19 mouse cellular contexts compared by ENCODE assay signal in genomic region chr1:169519337-169519736, GRCm38 (mm10). TPM values are rescaled to one million over a fixed set of nuclear protein-coding genes. Genes with fewer than 3 reads are reported as not detected.
A peak's percentile ranks its signal among the peaks of the same experiment; 100 is the strongest.
DNase-seq lines count a peak whose midpoint lies in the region; ATAC-seq and TF ChIP-seq lines count a peak whose summit lies in the region.
"Had no signal": no experiment of that assay in that cellular context is flagged by ENCODE, and none has a peak within 500 bp of the region (broad histone marks: within the 10 kb centered on the region; RNA-seq: fewer than 3 reads in every experiment).

No protein-coding gene starts in this region.

- no peaks in the 10 kb centered on the region for H3K9me3 ChIP-seq in CH12.LX (replicated peaks; ENCODE audit: low read length)
- H3K9me3 ChIP-seq: embryonic facial prominence, embryonic 13.5 days; hindbrain, embryonic 15.5 days; liver, embryonic 15.5 days; midbrain, embryonic 10.5 days; neural tube, embryonic 12.5 days had no signal

- peak overlapping the region; percentile 15; the same call in 1 of the 2 replicates for H3K27ac ChIP-seq in CH12.LX (ENCODE audit: insufficient read depth, low read depth)
- H3K27ac ChIP-seq: embryonic facial prominence, embryonic 13.5 days; heart, adult 2 months; hindbrain, embryonic 15.5 days; liver, embryonic 15.5 days; midbrain, embryonic 10.5 days; neural tube, embryonic 12.5 days had no signal

- in situ Hi-C loops in CH12.LX (cut with MboI; ENCODE audit: low pct_ligation_motif_present, low pct_unique_long_range_greater_than_20kb, low sequenced_read_pairs) = no loop called here

- H3K79me2 ChIP-seq in CH12.LX (replicated peaks; ENCODE audit: control insufficient read depth, extremely low read depth, insufficient read depth, poor library complexity, severe bottlenecking) = 0 out of 2 replicates have a peak, but pooled peaks cover 3% of the 10 kb centered on the region

- no peaks in the 10 kb centered on the region for H3K27me3 ChIP-seq in CH12.LX (replicated peaks)
- H3K27me3 ChIP-seq: embryonic facial prominence, embryonic 13.5 days; hindbrain, embryonic 15.5 days; liver, embryonic 15.5 days; neural tube, embryonic 12.5 days had no signal

- no peak overlapping the region for H3K4me2 ChIP-seq in CH12.LX (ENCODE audit: insufficient read depth, low read depth, poor library complexity, severe bottlenecking)
- H3K4me2 ChIP-seq: embryonic facial prominence, embryonic 13.5 days; hindbrain, embryonic 15.5 days; liver, embryonic 15.5 days; neural tube, embryonic 12.5 days had no signal

- H3K9ac ChIP-seq in CH12.LX (ENCODE audit: insufficient read depth, low read depth) = no peak overlapping the region
- H3K9ac ChIP-seq: embryonic facial prominence, embryonic 13.5 days; hindbrain, embryonic 15.5 days; liver, embryonic 15.5 days; neural tube, embryonic 12.5 days had no signal

- H3K36me3 ChIP-seq in CH12.LX (replicated peaks in 1 of 2; ENCODE audit: control insufficient read depth in 1 of 2, insufficient read depth in 1 of 2, low read length in 1 of 2) = peaks cover 43 to 79% of the 10 kb centered on the region in 2 experiments
- H3K36me3 ChIP-seq: hindbrain, embryonic 15.5 days had no signal

- TF ChIP-seq RAD21 in CH12.LX (IDR thresholded peaks at IDR 0.05; ENCODE audit: low read depth, low read length) = no peak

- no peak for TF ChIP-seq EP300 in CH12.LX (IDR thresholded peaks at IDR 0.05; ENCODE audit: low read length)

- peaks cover 3% of the 10 kb centered on the region in 2 experiments; a peak in 1 of 4 replicates for H3K4me1 ChIP-seq in CH12.LX (ENCODE audit: control insufficient read depth in 1 of 2, insufficient read depth in 2 of 2)
- H3K4me1 ChIP-seq: embryonic facial prominence, embryonic 13.5 days; hindbrain, embryonic 15.5 days; midbrain, embryonic 10.5 days; neural tube, embryonic 12.5 days had no signal

- no peak overlapping the region for H3K4me3 ChIP-seq in CH12.LX (replicated peaks in 1 of 3; ENCODE audit: low read depth in 2 of 3, low read length in 2 of 3, poor library complexity in 1 of 3)
- H3K4me3 ChIP-seq: embryonic facial prominence, embryonic 13.5 days; heart, adult 2 months; hindbrain, embryonic 15.5 days; liver, embryonic 15.5 days; midbrain, embryonic 10.5 days; neural tube, embryonic 12.5 days had no signal

- DNase-seq in layer of hippocampus, adult 18-20 months (ENCODE audit: low spot score in 2 of 2) = peak; percentile 53 to 62
- DNase-seq in layer of hippocampus, adult 9-10 months (ENCODE audit: low spot score) = no peak
- no peak for DNase-seq in CH12.LX (ENCODE audit: extremely low read depth)
- DNase-seq in brain, embryonic 14.5 days (ENCODE audit: low read depth) = peak; percentile 49
- peak; percentile 31 to 36 for DNase-seq in layer of hippocampus, postnatal 36 days
- no peak for DNase-seq in lung, postnatal 10 days
- no peak for DNase-seq in adrenal gland, postnatal 4 days (ENCODE audit: low spot score in 2 of 2)
- DNase-seq: adrenal gland, adult 2 months; cerebellum, adult 8-10 months; gastrocnemius, postnatal 10 days; heart, adult 2 months had no signal

- dilution Hi-C loops in CH12.LX (cut with MboI; ENCODE audit: extremely low pct_ligation_motif_present, extremely low pct_unique_long_range_greater_than_20kb, low sequenced_read_pairs) = no loop called here

- no peak for TF ChIP-seq POLR2A in CH12.LX (IDR thresholded peaks at IDR 0.05; ENCODE audit: low read depth, low read length)
- TF ChIP-seq POLR2A in brain, embryonic 14.5 days (IDR thresholded peaks at IDR 0.05; ENCODE audit: borderline replicate concordance, extremely low read depth, insufficient read depth, insufficient read length, poor library complexity, severe bottlenecking) = no peak

- ATAC-seq in megakaryocyte-erythroid progenitor cell, adult 5-6 weeks (replicated peaks; ENCODE audit: low FRiP score, low TSS enrichment, poor library complexity, severe bottlenecking) = no peak
- ATAC-seq: intestine, postnatal 0 days; lung, postnatal 0 days had no signal

- TF ChIP-seq CTCF in CH12.LX (conservative IDR thresholded peaks at IDR 0.05 in 1 of 2, IDR thresholded peaks at IDR 0.05 in 1 of 2; ENCODE audit: low read depth in 2 of 2, low read length in 2 of 2) = no peak
- no peak for TF ChIP-seq CTCF in brain, embryonic 14.5 days (IDR thresholded peaks at IDR 0.05; ENCODE audit: borderline replicate concordance, extremely low read depth, insufficient read depth, insufficient read length)

TF ChIP-seq in CH12.LX, 34 proteins besides CTCF, POLR2A, EP300 and RAD21:
- TF ChIP-seq SIN3A (IDR thresholded peaks at IDR 0.05; ENCODE audit: low read length) (no peak), SMC3 (IDR thresholded peaks at IDR 0.05; ENCODE audit: low read depth, low read length) (no peak), MAFK (IDR thresholded peaks at IDR 0.05; ENCODE audit: insufficient replicate concordance, low read length) (no peak), POLR2AphosphoS2 (IDR thresholded peaks at IDR 0.05; ENCODE audit: low read depth, low read length) (no peak)

RNA-seq across cellular contexts. Expression of gene Nuf2, which starts 11.9 kb away (rescaled TPM):
- total RNA-seq in layer of hippocampus, adult 18-20 months (2021) = 1 to 10 TPM; 3.9 to 4.3 TPM
- total RNA-seq in CH12.LX (2012; rRNA removed) (53.5 and 61.3 TPM in 2 replicates), CH12.LX (2014; rRNA removed) (119 and 138 TPM in 2 replicates)
- polyA plus RNA-seq in CH12.LX (2012; ENCODE audit: insufficient read length, low read depth) = 104 and 106 TPM in 2 replicates
- 11.9 and 16.9 TPM in 2 replicates for polyA plus RNA-seq in brain, embryonic 14.5 days (2012; rRNA removed)
- 1 to 10 TPM; 4.0 to 4.6 TPM for total RNA-seq in layer of hippocampus, postnatal 36 days (2021)
- total RNA-seq in megakaryocyte-erythroid progenitor cell, adult 5-6 weeks (2014; fragmentation: Nextera tagmentation) = 42.9 and 52.0 TPM in 2 replicates
- total RNA-seq in megakaryocyte-erythroid progenitor cell, adult 5-6 weeks (2017) = 111 and 119 TPM in 2 replicates
- total RNA-seq in adrenal gland, postnatal 4 days (2021) = 10 to 100 TPM; 21.8 to 22.6 TPM

Comparison
In these comparisons a context has a peak if more than half of its experiments do, and no peak if none do; other contexts are left out.
1. DNase-seq: peak in layer of hippocampus, adult 18-20 months (2 of 2), brain, embryonic 14.5 days (single experiment) and layer of hippocampus, postnatal 36 days (2 of 2); none in layer of hippocampus, adult 9-10 months (single experiment), CH12.LX (single experiment), lung, postnatal 10 days (single experiment) and adrenal gland, postnatal 4 days (0 of 2).
2. RNA of gene Nuf2, which starts 11.9 kb away (total RNA-seq): 53.5 to 138 TPM in CH12.LX, 42.9 to 119 TPM in megakaryocyte-erythroid progenitor cell, adult 5-6 weeks and 21.8 to 22.6 TPM in adrenal gland, postnatal 4 days; 4.0 to 4.6 TPM in layer of hippocampus, postnatal 36 days and 3.9 to 4.3 TPM in layer of hippocampus, adult 18-20 months; every median in the first group is over 4 times any median in the second.